Mouse (Mus musculus): ENCODE measurements at regions not wholly inside any gene's neighbourhood (a gene's known extent, or its start where the extent isn't known, plus 50 kb on each side); places are given as distances from the start of the nearest gene placed in this dataset.

DNA sequence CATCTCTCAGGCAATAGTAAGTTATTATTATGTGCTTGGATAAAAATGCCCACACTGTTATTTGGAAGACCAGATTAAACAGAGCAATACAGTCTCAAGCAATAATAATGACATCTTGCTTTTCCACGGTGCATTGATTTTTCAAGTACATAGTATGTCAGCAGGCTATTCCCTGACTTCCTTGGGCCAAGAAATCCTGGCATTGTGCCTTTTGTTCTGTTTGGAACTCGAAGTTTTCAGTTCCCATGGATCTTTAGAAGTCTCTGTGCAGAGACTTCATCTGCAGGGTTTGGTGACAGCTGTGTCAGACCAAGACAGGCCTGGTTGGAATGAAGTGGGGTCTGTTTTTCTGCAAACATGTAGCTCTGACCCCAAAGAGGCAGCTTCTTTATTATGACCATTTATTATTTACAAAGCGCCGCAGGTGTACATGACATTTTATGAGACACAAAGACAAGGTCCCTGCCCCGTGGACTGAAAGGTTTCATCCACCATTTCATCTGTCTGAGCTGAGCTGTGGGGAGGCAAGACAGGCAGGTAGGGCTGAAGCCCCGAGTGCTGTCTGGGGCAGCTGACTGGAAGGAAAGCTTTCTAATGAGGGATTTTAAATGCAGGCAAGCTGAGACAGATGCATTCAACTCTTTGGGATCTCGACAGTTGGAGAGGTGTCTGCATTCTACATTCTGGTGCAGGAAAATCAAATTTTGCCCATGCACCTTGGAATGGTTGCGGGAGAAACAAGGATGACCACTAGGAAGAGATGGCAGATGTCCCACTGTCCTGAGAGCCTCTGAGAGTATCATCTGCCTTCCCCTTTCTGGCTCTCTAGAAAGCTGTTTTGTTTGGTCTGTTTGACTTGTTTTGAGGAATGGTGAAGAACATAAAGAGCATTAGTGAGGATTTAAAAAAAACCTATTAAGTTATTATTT, 57.4 kb upstream of the Syt6 start:
- DNase-seq: no peak

DNA sequence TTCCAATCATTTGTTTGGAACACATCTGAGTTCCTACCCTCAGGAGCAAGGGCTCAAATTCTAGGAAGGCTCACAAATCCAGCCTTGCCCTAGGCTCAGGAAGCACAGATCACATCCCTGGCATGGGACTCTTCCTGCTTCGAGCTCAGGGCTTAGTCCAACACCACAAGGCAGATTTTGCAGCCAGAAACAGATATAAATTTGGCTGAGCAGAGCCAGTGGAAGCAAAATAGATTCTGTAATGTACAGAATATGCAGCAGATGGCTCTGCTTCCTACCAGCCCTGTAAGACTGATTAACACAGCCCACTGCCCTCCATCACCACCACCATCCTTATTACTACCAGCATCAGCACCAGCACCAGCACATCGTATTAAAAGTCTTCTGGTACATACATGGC, 56.4 kb upstream of the Syt6 start:
- DNase-seq: no peak
